Mouse (Mus musculus) stomach, postnatal 0 days (tissue): Measurements from ENCODE around the gene Gm10447. TPM values are rescaled to one million over a fixed set of nuclear protein-coding genes. Genes with fewer than 3 reads are reported as not detected.

Experiments used
- ATAC-seq: fragments of 200-750 bp; cut with Nextera tagmentation; 2 replicates; pipeline ENCODE4 v1.8.0; 2017; ENCODE audit not compliant: low FRiP score, low TSS enrichment
- DNase-seq: peaks from one replicate; pipeline ENCODE4 v3.0.0-alpha.2; 2016; ENCODE audit warnings: low spot score
- H3K27ac ChIP-seq: fragments of 300-500 bp; sonication (generic); replicated peaks from 2 replicates; pipeline ENCODE4 v1.5.1; 2014; ENCODE audit warnings: mild to moderate bottlenecking, control low read depth
- H3K27me3 ChIP-seq: fragments of 300-500 bp; sonication (generic); 2 replicates; pipeline ENCODE4 v1.6.1; 2014; ENCODE audit warnings: low read length; ENCODE audit not compliant: control insufficient read depth, insufficient read depth
- H3K36me3 ChIP-seq: fragments of 300-500 bp; sonication (generic); 2 replicates; pipeline ENCODE4 v1.6.1; 2014; ENCODE audit warnings: low read length, mixed read lengths; ENCODE audit not compliant: control insufficient read depth, insufficient read depth
- H3K4me1 ChIP-seq: fragments of 300-500 bp; sonication (generic); replicated peaks from 2 replicates; pipeline ENCODE4 v1.6.1; 2014; ENCODE audit warnings: antibody characterized with exemption; ENCODE audit not compliant: control insufficient read depth, insufficient read depth
- H3K4me2 ChIP-seq: fragments of 300-500 bp; sonication (generic); replicated peaks from 2 replicates; pipeline ENCODE4 v1.6.1; 2014; ENCODE audit warnings: low read depth, mild to moderate bottlenecking, control low read depth, moderate library complexity
- H3K4me3 ChIP-seq: fragments of 300-500 bp; sonication (generic); 2 replicates; pipeline ENCODE4 v1.5.1; 2014; ENCODE audit warnings: low read depth, low read length, control low read depth
- H3K9ac ChIP-seq: fragments of 300-500 bp; sonication (generic); 2 replicates; pipeline ENCODE4 v1.6.1; 2014; ENCODE audit warnings: mild to moderate bottlenecking, low read length, control low read depth, mixed read lengths
- H3K9me3 ChIP-seq: fragments of 300-500 bp; sonication (generic); 2 replicates; pipeline ENCODE4 v1.6.1; 2016; ENCODE audit warnings: low read length; ENCODE audit not compliant: control insufficient read depth
- CTCF ChIP-seq: IDR thresholded peaks from 2 replicates; pipeline ENCODE4 v1.5.1; 2016; ENCODE audit warnings: antibody characterized with exemption, low read depth, mild to moderate bottlenecking, moderate library complexity
- EP300 ChIP-seq: optimal IDR thresholded peaks from 2 replicates; pipeline ENCODE3; 2016; ENCODE audit warnings: antibody characterized with exemption
- WGBS: fragments of 180-500 bp; shearing (Covaris S2); extraction: QIAGEN DNeasy Blood & Tissue Kit; methylation state at CpG from one replicate; pipeline ENCODE4 v1.1.7; 2014; 5-methylcytosine and 5-hydroxymethylcytosine counted together
- polyA plus RNA-seq: library from polyadenylated mRNA; unstranded; fragments of >200 nt; fragmentation: Nextera tagmentation; extraction: Ambion mirVana; gene quantifications from 2 replicates; pipeline ENCODE4 v1.2.1, GENCODE M21; 2015

The Gm10447 gene
- polyA plus RNA-seq, 1 experiment from 2014 or later, result 0.08 TPM

DNA sequence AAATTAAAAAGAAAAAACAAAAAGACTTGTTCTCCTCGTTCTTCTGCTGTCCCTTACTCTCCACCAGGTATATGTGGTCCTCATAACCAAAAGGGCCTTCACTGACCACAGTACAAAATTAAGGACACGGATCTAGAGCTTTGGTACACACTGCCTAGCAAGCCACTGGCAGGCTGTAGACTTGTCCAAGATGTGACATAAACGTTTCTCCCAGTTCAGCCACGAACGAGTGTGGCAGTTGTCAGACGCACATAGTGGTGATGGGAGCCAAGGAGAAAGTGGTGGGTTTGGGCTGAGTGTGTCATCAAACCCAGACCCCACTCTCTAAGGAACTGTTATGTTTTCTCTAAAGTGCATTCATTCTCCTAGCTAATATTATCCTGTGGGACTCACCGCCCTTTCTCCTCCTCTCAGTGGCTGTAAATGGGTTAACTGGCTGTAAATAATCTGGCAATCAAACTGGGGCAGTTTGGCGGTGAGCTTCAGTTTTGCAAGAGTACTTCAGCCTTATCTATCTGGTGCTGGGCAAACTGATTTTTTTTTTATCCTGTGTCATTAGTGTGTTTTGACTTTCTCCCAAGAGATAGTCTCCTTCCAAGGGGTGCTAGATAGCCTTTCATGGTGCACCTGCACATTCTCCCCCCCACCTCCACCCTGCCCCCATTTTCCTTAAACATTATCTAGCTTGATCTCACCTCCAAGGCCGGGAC, 25.4 kb downstream of the Gm10447 start:
- 9% methylated on average over 9 of the region's 9 CpGs for WGBS
- DNase-seq (no peak), ATAC-seq (peak; percentile 50; the same call in 1 of the 2 replicates)
- Histone ChIP-seq H3K9me3 (no peaks in the 10 kb centered on the region), H3K27ac (peak overlapping the region; percentile 67; the same call in 1 of the 2 replicates), H3K27me3 (no peaks in the 10 kb centered on the region), H3K9ac (peak overlapping the region; percentile 54), H3K4me1 (no peaks in the 10 kb centered on the region; the same call in 1 of the 2 replicates), H3K4me3 (peak overlapping the region; percentile 80), H3K4me2 (peak overlapping the region; percentile 88), H3K36me3 (no peaks in the 10 kb centered on the region)
- no peak for TF ChIP-seq CTCF
- TF ChIP-seq EP300, result no peak

DNA sequence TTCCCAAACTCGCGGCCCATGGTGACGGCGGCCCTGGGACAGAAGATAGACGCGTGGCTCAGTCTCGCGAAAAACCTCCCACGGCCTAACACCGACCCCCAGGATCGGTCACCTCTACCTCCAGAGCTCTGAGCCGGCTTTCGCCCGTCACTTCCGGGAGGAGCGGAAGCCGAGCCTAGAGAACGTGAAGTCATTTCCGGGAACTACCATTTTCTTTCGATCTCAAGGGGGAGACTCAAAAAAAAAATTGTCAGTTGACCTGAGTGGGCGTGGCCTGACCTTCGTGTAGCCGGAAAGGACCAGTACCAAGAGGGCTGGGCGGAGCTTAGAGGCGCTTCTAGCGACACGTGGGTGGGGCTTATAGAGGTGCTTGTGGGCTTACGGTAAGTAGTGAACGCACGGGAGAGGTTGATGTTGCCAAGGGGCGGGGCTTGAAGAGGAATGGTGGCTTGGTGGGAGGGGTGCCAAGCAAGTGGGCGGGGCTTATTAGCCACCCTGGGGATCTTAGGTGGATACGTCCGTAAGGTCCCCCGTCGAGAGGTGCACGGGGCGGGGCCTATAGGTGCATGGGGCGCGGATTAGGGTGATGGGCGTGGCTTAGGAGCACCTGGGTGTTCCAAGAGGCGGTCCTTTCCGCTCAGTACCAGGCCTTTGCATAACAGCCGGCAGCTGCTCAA, 26.1 kb downstream of the Gm10447 start, which contains the start of the genes Uqcrq and Gdf9:
TSS of gene Uqcrq (minus strand) at position 162 of the 677 bp plus-strand sequence.
TSS of gene Gdf9 (plus strand) at position 354 of the 677 bp plus-strand sequence.
- Histone ChIP-seq H3K4me1 (no peaks in the 10 kb centered on the region; the same call in 1 of the 2 replicates), H3K36me3 (no peaks in the 10 kb centered on the region), H3K4me3 (peak within 1 kb of the TSS; percentile 80), H3K9me3 (no peaks in the 10 kb centered on the region), H3K27ac (peak within 1 kb of the TSS; percentile 90), H3K4me2 (peak within 1 kb of the TSS; percentile 88), H3K27me3 (no peaks in the 10 kb centered on the region), H3K9ac (peak within 1 kb of the TSS; percentile 87)
- TF ChIP-seq EP300 (peak; percentile 69), CTCF (no peak)
- under 1% methylated on average over 44 of the region's 44 CpGs for WGBS
- peak; percentile 94 for ATAC-seq
- peak; percentile 100 for DNase-seq

DNA sequence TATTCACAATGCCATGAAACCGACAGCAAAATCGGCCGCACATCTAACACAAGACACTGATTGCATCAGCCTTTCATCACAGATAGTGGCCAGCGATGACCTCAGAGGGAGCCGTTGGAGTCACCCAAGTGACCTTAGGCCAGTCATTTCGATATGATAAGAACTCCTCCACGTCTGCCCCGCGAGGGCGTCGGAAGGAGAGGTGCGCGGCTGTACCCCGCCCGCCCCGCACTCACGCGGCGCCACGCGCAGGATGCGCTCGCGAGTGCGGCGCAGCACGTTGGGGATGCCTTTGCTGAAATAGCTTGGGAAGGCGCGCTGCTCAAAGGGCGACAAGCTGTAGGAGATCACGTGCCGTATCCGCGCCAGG, 26.6 kb downstream of the Gm10447 start:
- DNase-seq, result no peak
- peak overlapping the region; percentile 80 for H3K4me3 ChIP-seq
- peak overlapping the region; percentile 87 for H3K9ac ChIP-seq
- WGBS, result under 1% methylated on average over 34 of the region's 34 CpGs
- no peaks in the 10 kb centered on the region for H3K9me3 ChIP-seq
- peak overlapping the region; percentile 90 for H3K27ac ChIP-seq
- no peaks in the 10 kb centered on the region; the same call in 1 of the 2 replicates for H3K4me1 ChIP-seq
- no peaks in the 10 kb centered on the region for H3K27me3 ChIP-seq
- no peak for TF ChIP-seq CTCF
- no peak for TF ChIP-seq EP300
- ATAC-seq, result peak; percentile 42
- H3K4me2 ChIP-seq, result peak overlapping the region; percentile 88
- H3K36me3 ChIP-seq, result no peaks in the 10 kb centered on the region

DNA sequence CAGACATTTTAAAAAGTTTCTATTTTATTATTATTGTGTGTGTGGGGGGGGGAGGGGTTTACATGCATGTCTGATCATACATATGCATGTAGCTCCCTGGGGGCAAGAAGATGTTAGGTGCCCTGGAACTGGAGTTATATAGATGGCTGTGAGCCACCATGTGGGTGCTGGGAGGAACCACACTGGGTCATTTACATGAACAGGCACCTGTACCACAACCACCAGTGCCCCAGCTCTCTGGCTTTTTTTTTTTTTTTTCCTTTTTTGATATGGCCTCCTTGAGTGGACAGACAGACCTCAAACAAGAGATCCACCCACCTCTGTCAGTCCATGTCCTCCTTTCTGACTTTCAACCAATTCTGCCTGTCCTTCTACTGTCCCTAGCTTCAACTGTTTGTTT, 27.7 kb downstream of the Gm10447 start:
- DNase-seq (no peak), ATAC-seq (no peak)
- Histone ChIP-seq H3K9ac (no peak overlapping the region), H3K9me3 (no peaks in the 10 kb centered on the region), H3K27ac (no peak overlapping the region), H3K4me1 (no peaks in the 10 kb centered on the region; the same call in 1 of the 2 replicates), H3K27me3 (no peaks in the 10 kb centered on the region), H3K36me3 (no peaks in the 10 kb centered on the region), H3K4me3 (no peak overlapping the region), H3K4me2 (peak overlapping the region; percentile 88; the same call in 1 of the 2 replicates)
- no peak for TF ChIP-seq CTCF
- no peak for TF ChIP-seq EP300

DNA sequence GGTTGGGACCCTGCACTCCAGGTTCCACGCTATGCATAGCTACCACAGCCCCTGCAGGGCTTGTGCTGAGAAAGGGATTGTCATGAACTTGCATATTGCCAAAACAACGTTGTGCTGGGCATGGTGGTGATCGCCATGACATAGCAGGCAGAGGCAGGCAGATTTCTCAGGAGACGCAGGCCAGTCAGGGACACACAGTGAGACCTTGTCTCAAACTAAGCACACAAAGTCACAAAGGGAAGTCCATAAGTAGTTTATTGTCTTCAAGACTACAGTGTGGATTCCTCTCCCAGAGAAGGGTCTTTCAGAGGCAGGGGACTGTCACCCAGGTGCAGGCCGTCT, 28.2 kb downstream of the Gm10447 start:
- no peak overlapping the region for H3K27ac ChIP-seq
- no peak for TF ChIP-seq CTCF
- TF ChIP-seq EP300, result no peak
- WGBS, result 98% methylated on average over 5 of the region's 5 CpGs
- no peak overlapping the region for H3K4me2 ChIP-seq
- H3K4me1 ChIP-seq, result no peaks in the 10 kb centered on the region; the same call in 1 of the 2 replicates
- no peak overlapping the region for H3K4me3 ChIP-seq
- no peaks in the 10 kb centered on the region for H3K36me3 ChIP-seq
- no peak for ATAC-seq
- no peaks in the 10 kb centered on the region for H3K9me3 ChIP-seq
- no peak for DNase-seq
- H3K9ac ChIP-seq, result no peak overlapping the region
- H3K27me3 ChIP-seq, result no peaks in the 10 kb centered on the region
